Mouse (Mus musculus): ENCODE data around the gene Plscr4. TPM values are rescaled to one million over a fixed set of nuclear protein-coding genes. Genes with fewer than 3 reads are reported as not detected.

The Plscr4 gene
- total RNA-seq, 2 experiments from 2014 or later: 12.4 to 13.1 TPM

GRCm38 (mm10) chr9:92504256-92504655, 47.1 kb downstream of the Plscr4 start:
- no peak for DNase-seq (ENCODE audit: low spot score in 2 of 2)

- DNase-seq (ENCODE audit: low spot score in 2 of 2): no peak
Observed at GRCm38 (mm10) chr9:92504889-92505288, 47.7 kb downstream of the Plscr4 start.

DNA sequence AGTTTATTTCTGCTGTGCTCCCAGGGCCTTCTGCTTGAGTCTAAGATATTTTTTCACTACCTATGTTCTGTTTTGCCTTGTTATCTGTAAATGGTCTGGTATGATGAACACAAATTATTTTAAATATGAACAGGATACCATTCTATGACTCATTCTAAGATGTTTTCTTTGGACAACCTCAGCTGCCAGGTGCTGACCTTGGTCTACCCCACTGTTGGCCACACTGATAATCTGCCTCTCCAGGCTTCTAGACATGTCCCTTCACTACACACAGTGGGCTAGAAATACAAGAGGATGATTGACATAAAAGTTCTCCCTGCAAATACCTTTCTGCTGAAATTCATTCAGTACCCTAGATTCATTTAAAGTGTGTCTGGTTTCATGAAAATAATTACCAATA, 54.5 kb downstream of the Plscr4 start:
- DNase-seq (ENCODE audit: low spot score in 2 of 2): no peak

- DNase-seq (ENCODE audit: low spot score in 2 of 2): no peak
Observed at GRCm38 (mm10) chr9:92517036-92517435, 59.9 kb downstream of the Plscr4 start.

DNA sequence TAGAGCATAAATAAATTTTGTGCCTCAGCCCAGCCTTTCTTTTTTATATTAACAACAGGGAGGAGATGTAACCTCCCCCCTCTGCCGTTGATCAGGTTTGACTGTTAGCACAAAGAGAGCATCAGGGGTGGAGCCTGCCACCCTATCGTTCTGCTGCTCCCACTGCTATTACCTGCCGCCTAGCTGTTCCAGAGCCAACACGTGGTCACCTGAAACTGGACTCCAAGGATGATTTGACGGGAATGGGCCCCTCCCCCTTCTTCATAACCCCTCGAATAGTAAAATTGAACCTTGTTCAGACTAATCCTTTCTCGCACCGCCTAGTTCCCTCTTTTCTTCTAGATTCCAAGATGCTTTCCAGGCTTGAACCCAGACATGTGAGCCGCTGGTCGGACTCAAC, 63.6 kb downstream of the Plscr4 start:
- no peak for DNase-seq (ENCODE audit: low spot score in 2 of 2)

GRCm38 (mm10) chr9:92524506-92524905, 67.3 kb downstream of the Plscr4 start:
- no peak for DNase-seq (ENCODE audit: low spot score in 2 of 2)

GRCm38 (mm10) chr9:92530055-92530454, 72.9 kb downstream of the Plscr4 start:
- no peak for DNase-seq (ENCODE audit: low spot score in 2 of 2)

GRCm38 (mm10) chr9:92537735-92538134, 80.6 kb downstream of the Plscr4 start:
- DNase-seq (ENCODE audit: low spot score in 2 of 2): no peak

GRCm38 (mm10) chr9:92538216-92538615, 81.0 kb downstream of the Plscr4 start:
- DNase-seq (ENCODE audit: low spot score in 2 of 2): no peak

Other genes with a start within 250 kb of the Plscr4 start
- 10 to 100 TPM; 19.1 to 20.3 TPM for gene Plscr1, start 207.6 kb upstream of the Plscr4 start, total RNA-seq (2021)
- gene Plscr2, start 181.8 kb upstream of the Plscr4 start, total RNA-seq (2021): 10 to 100 TPM in 1 of 2 experiments, 1 to 10 TPM in 1; 5.9 to 14.7 TPM
- gene 1700057G04Rik, start 148.0 kb upstream of the Plscr4 start, total RNA-seq (2021): not detected
- gene Plod2, start 84.8 kb downstream of the Plscr4 start, total RNA-seq (2021): 100 to 1,000 TPM; 149 to 167 TPM